Mouse (Mus musculus): ENCODE measurements at regions not wholly inside any gene's neighbourhood (a gene's known extent, or its start where the extent isn't known, plus 50 kb on each side); places are given as distances from the start of the nearest gene placed in this dataset.

DNA sequence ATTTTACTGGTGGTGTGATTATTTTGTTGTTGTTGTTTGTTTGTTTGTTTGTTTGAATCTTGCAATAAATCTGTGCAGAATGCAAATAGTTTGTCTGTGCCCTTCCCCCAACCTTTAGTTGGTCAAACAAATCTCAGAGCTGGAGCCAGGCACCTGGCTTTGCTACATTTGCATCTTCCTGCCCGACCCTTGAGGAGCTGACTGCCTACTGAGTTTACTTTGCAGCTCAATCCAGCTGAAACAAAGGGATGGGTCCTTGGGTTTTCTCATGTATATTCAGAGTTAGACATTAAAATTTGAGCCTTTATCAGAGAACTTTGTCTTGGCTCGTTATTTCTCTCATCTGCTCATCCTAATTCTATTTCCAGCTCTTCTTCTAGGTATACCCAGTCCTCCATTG is 79.4 kb upstream of the BC030870 start:
- Histone ChIP-seq H3K36me3 (ENCODE audit: control insufficient read depth, insufficient read depth, low read length, poor library complexity, severe bottlenecking) (no peaks in the 10 kb centered on the region), H3K4me3 (ENCODE audit: low read depth, low read length) (peak overlapping the region; percentile 64), H3K4me1 (ENCODE audit: control insufficient read depth, insufficient read depth, low read length) (peaks cover 11% of the 10 kb centered on the region), H3K27me3 (ENCODE audit: control insufficient read depth, insufficient read depth, low read length, poor library complexity, severe bottlenecking) (no peaks in the 10 kb centered on the region; the same call in 1 of the 2 replicates), H3K27ac (ENCODE audit: insufficient read depth, low read length) (peak overlapping the region; percentile 99), H3K9me3 (replicated peaks; ENCODE audit: control insufficient read depth, insufficient read depth, low read length, poor library complexity, severe bottlenecking) (no peaks in the 10 kb centered on the region; the same call in none of the 2 replicates), H3K9ac (ENCODE audit: low read depth, poor library complexity, severe bottlenecking) (no peak overlapping the region)
- no peak for TF ChIP-seq POLR2A (IDR thresholded peaks at IDR 0.05; ENCODE audit: insufficient read depth, low read length)
- peak; percentile 97 for TF ChIP-seq EP300 (IDR thresholded peaks at IDR 0.05; ENCODE audit: insufficient read depth, low read depth, low read length)

DNA sequence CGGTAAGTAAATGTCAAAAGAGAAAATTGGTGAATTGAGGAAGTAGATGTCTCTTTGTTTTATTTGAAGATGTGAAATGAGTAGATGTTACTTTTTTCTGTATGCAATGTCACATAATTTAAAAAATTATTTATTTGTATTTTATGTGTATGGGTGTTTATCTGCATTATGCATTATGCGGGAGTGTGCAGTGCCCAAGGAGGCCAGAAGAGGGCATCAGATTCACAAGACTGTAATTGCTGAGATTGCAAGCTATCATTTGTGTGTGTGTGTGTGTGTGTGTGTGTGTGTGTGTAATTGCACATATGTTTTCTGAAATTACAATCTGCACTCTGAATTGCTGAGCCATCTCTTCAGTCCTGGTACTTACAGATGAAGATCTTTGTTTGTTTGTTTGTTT is 76.8 kb upstream of the BC030870 start:
- H3K9me3 ChIP-seq (replicated peaks; ENCODE audit: control insufficient read depth, insufficient read depth, low read length, poor library complexity, severe bottlenecking): no peaks in the 10 kb centered on the region; the same call in none of the 2 replicates
- H3K36me3 ChIP-seq (ENCODE audit: control insufficient read depth, insufficient read depth, low read length, poor library complexity, severe bottlenecking): no peaks in the 10 kb centered on the region
- no peak overlapping the region for H3K4me3 ChIP-seq (ENCODE audit: low read depth, low read length)
- H3K9ac ChIP-seq (ENCODE audit: low read depth, poor library complexity, severe bottlenecking): no peak overlapping the region
- H3K27me3 ChIP-seq (ENCODE audit: control insufficient read depth, insufficient read depth, low read length, poor library complexity, severe bottlenecking): no peaks in the 10 kb centered on the region; the same call in 1 of the 2 replicates
- no peak for TF ChIP-seq EP300 (IDR thresholded peaks at IDR 0.05; ENCODE audit: insufficient read depth, low read depth, low read length)
- no peak for TF ChIP-seq POLR2A (IDR thresholded peaks at IDR 0.05; ENCODE audit: insufficient read depth, low read length)
- no peak for TF ChIP-seq CTCF (IDR thresholded peaks at IDR 0.05; ENCODE audit: low read depth, low read length)
- H3K27ac ChIP-seq (ENCODE audit: insufficient read depth, low read length): no peak overlapping the region
- H3K4me1 ChIP-seq (ENCODE audit: control insufficient read depth, insufficient read depth, low read length): peaks cover 11% of the 10 kb centered on the region

- peak overlapping the region; percentile 23; the same call in 1 of the 2 replicates for H3K27ac ChIP-seq (ENCODE audit: insufficient read depth, low read length)
- H3K27me3 ChIP-seq (ENCODE audit: control insufficient read depth, insufficient read depth, low read length, poor library complexity, severe bottlenecking): no peaks in the 10 kb centered on the region
- no peak overlapping the region for H3K9ac ChIP-seq (ENCODE audit: low read depth, poor library complexity, severe bottlenecking)
- no peaks in the 10 kb centered on the region for H3K36me3 ChIP-seq (ENCODE audit: control insufficient read depth, insufficient read depth, low read length, poor library complexity, severe bottlenecking)
- no peaks in the 10 kb centered on the region for H3K9me3 ChIP-seq (replicated peaks; ENCODE audit: control insufficient read depth, insufficient read depth, low read length, poor library complexity, severe bottlenecking)
- no peak overlapping the region for H3K4me3 ChIP-seq (ENCODE audit: low read depth, low read length)
- TF ChIP-seq POLR2A (IDR thresholded peaks at IDR 0.05; ENCODE audit: insufficient read depth, low read length) (no peak), EP300 (IDR thresholded peaks at IDR 0.05; ENCODE audit: insufficient read depth, low read depth, low read length) (no peak), CTCF (IDR thresholded peaks at IDR 0.05; ENCODE audit: low read depth, low read length) (no peak)
- H3K4me1 ChIP-seq (ENCODE audit: control insufficient read depth, insufficient read depth, low read length): peaks cover 7% of the 10 kb centered on the region
These were observed 65.3 kb upstream of the BC030870 start for GRCm38 (mm10) chr8:65194656-65195055.

DNA sequence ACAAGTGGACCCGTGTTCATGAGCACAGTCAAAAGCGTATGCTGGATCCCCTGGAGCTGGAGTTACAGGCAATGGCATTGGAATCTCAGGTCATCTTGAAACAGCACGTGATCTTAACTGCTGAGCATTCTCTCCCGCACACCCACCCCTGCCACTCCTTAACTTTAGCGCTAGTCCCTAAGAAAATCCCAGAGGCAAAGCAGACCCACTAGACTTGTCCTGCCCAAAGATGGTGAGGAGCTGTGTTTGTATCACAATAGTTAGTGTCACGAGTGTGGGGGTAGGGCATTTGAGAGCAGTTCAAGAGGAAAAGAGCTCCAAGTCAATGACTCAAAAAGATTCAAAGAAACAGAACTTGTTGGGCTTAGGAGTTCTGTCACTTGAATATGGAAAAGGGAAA is 64.9 kb upstream of the BC030870 start:
- Histone ChIP-seq H3K9me3 (replicated peaks; ENCODE audit: control insufficient read depth, insufficient read depth, low read length, poor library complexity, severe bottlenecking) (no peaks in the 10 kb centered on the region), H3K27ac (ENCODE audit: insufficient read depth, low read length) (0 out of 2 replicates have a peak overlapping the region, but pooled peaks have one; percentile 23), H3K27me3 (ENCODE audit: control insufficient read depth, insufficient read depth, low read length, poor library complexity, severe bottlenecking) (no peaks in the 10 kb centered on the region), H3K9ac (ENCODE audit: low read depth, poor library complexity, severe bottlenecking) (no peak overlapping the region), H3K4me1 (ENCODE audit: control insufficient read depth, insufficient read depth, low read length) (peaks cover 7% of the 10 kb centered on the region), H3K36me3 (ENCODE audit: control insufficient read depth, insufficient read depth, low read length, poor library complexity, severe bottlenecking) (no peaks in the 10 kb centered on the region), H3K4me3 (ENCODE audit: low read depth, low read length) (no peak overlapping the region)
- TF ChIP-seq EP300 (IDR thresholded peaks at IDR 0.05; ENCODE audit: insufficient read depth, low read depth, low read length) (peak; percentile 74; the same call in 1 of the 2 replicates), CTCF (IDR thresholded peaks at IDR 0.05; ENCODE audit: low read depth, low read length) (no peak), POLR2A (IDR thresholded peaks at IDR 0.05; ENCODE audit: insufficient read depth, low read length) (no peak)

DNA sequence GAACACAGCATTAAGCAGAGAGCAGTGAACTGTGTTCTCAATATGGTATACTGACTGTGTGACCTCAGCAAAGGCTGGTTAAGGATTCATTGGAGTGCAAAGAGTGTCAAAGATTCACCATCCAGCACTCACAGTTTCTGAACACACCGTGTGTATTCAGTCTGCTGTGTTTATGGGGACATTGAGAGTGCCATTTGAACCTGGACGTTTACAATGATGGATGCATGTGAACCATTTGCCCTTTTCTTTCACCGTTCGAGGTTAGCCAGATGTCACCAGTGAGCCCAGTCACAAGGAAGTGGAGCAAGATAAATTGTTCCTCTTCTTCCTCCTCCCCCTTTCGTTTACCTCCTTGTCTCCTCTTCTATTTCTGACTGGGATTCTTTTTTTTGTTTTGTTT is 53.0 kb upstream of the BC030870 start:
- no peaks in the 10 kb centered on the region; the same call in 1 of the 2 replicates for H3K27me3 ChIP-seq (ENCODE audit: control insufficient read depth, insufficient read depth, low read length, poor library complexity, severe bottlenecking)
- no peak overlapping the region for H3K4me3 ChIP-seq (ENCODE audit: low read depth, low read length)
- no peaks in the 10 kb centered on the region for H3K4me1 ChIP-seq (ENCODE audit: control insufficient read depth, insufficient read depth, low read length)
- TF ChIP-seq EP300 (IDR thresholded peaks at IDR 0.05; ENCODE audit: insufficient read depth, low read depth, low read length) (no peak), POLR2A (IDR thresholded peaks at IDR 0.05; ENCODE audit: insufficient read depth, low read length) (no peak), CTCF (IDR thresholded peaks at IDR 0.05; ENCODE audit: low read depth, low read length) (no peak)
- H3K36me3 ChIP-seq (ENCODE audit: control insufficient read depth, insufficient read depth, low read length, poor library complexity, severe bottlenecking): no peaks in the 10 kb centered on the region
- H3K9me3 ChIP-seq (replicated peaks; ENCODE audit: control insufficient read depth, insufficient read depth, low read length, poor library complexity, severe bottlenecking): peaks cover 3% of the 10 kb centered on the region; the same call in 1 of the 2 replicates
- H3K27ac ChIP-seq (ENCODE audit: insufficient read depth, low read length): no peak overlapping the region
- H3K9ac ChIP-seq (ENCODE audit: low read depth, poor library complexity, severe bottlenecking): no peak overlapping the region

DNA sequence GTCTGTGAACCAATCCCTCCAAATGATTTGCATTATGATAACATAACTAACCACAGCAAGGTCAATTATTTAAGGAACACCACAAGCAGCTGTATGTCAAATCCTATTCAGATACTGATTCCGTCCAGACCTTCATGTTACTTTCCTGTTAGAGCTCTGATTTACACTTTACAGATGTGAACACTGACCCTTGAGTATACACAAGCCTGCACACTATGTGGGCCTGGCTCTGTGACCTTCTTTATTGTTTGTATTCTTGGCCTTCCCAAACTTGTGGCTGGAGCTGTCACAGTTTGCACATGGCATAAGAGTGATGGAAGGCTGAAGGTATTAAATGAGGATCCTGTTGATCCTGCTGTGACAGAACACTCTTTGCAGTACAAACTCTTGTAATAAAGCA is 51.1 kb upstream of the BC030870 start:
- Histone ChIP-seq H3K9ac (ENCODE audit: low read depth, poor library complexity, severe bottlenecking) (no peak overlapping the region), H3K4me3 (ENCODE audit: low read depth, low read length) (no peak overlapping the region), H3K9me3 (replicated peaks; ENCODE audit: control insufficient read depth, insufficient read depth, low read length, poor library complexity, severe bottlenecking) (peaks cover 3% of the 10 kb centered on the region; the same call in 1 of the 2 replicates), H3K27ac (ENCODE audit: insufficient read depth, low read length) (no peak overlapping the region), H3K4me1 (ENCODE audit: control insufficient read depth, insufficient read depth, low read length) (no peaks in the 10 kb centered on the region), H3K27me3 (ENCODE audit: control insufficient read depth, insufficient read depth, low read length, poor library complexity, severe bottlenecking) (no peaks in the 10 kb centered on the region; the same call in 1 of the 2 replicates), H3K36me3 (ENCODE audit: control insufficient read depth, insufficient read depth, low read length, poor library complexity, severe bottlenecking) (no peaks in the 10 kb centered on the region)
- TF ChIP-seq EP300 (IDR thresholded peaks at IDR 0.05; ENCODE audit: insufficient read depth, low read depth, low read length) (no peak), POLR2A (IDR thresholded peaks at IDR 0.05; ENCODE audit: insufficient read depth, low read length) (no peak), CTCF (IDR thresholded peaks at IDR 0.05; ENCODE audit: low read depth, low read length) (no peak)
